Mouse (Mus musculus) midbrain, embryonic 13.5 days (tissue): ENCODE data around the gene Naa11. TPM values are rescaled to one million over a fixed set of nuclear protein-coding genes. Genes with fewer than 3 reads are reported as not detected.

Experiments used
- ATAC-seq: fragments of 200-750 bp; cut with Nextera tagmentation; 2 replicates; pipeline ENCODE4 v1.8.0; 2017; ENCODE audit warnings: mild to moderate bottlenecking, moderate TSS enrichment, moderate library complexity
- H3K27ac ChIP-seq: fragments of 300-500 bp; sonication (generic); 2 replicates; pipeline ENCODE4 v1.5.1; 2015; ENCODE audit warnings: inconsistent platforms, mild to moderate bottlenecking, moderate library complexity
- H3K27me3 ChIP-seq: fragments of 300-500 bp; sonication (generic); 2 replicates; pipeline ENCODE4 v1.6.1; 2015; ENCODE audit warnings: mild to moderate bottlenecking, inconsistent platforms
- H3K36me3 ChIP-seq: fragments of 300-500 bp; sonication (generic); 2 replicates; pipeline ENCODE4 v1.6.1; 2015; ENCODE audit warnings: mild to moderate bottlenecking, inconsistent platforms
- H3K4me1 ChIP-seq: fragments of 300-500 bp; sonication (generic); replicated peaks from 2 replicates; pipeline ENCODE4 v1.6.1; 2015; ENCODE audit warnings: inconsistent platforms
- H3K4me2 ChIP-seq: fragments of 300-500 bp; sonication (generic); replicated peaks from 2 replicates; pipeline ENCODE4 v1.6.1; 2015; ENCODE audit warnings: moderate library complexity, mild to moderate bottlenecking, inconsistent platforms
- H3K4me3 ChIP-seq: fragments of 300-500 bp; sonication (generic); replicated peaks from 2 replicates; pipeline ENCODE4 v1.5.1; 2015; ENCODE audit warnings: mild to moderate bottlenecking, inconsistent platforms
- H3K9ac ChIP-seq: fragments of 300-500 bp; sonication (generic); replicated peaks from 2 replicates; pipeline ENCODE4 v1.6.1; 2015; ENCODE audit warnings: mild to moderate bottlenecking, inconsistent platforms
- H3K9me3 ChIP-seq: fragments of 300-500 bp; sonication (generic); 2 replicates; pipeline ENCODE4 v1.6.1; 2016; ENCODE audit warnings: mild to moderate bottlenecking, inconsistent platforms
- WGBS: fragments of 180-500 bp; shearing (Covaris S2); methylation state at CpG from one replicate; pipeline ENCODE4 v1.1.7; 2015; 5-methylcytosine and 5-hydroxymethylcytosine counted together
- polyA plus RNA-seq: library from polyadenylated mRNA; unstranded; fragments of >200 nt; fragmentation: Nextera tagmentation; extraction: Ambion mirVana; gene quantifications from 2 replicates; pipeline ENCODE4 v1.2.1, GENCODE M21; 2015

The Naa11 gene
- 0.05 and 0.12 TPM in 2 replicates for polyA plus RNA-seq

GRCm38 (mm10) chr5:97392160-97392559, at the start of gene Naa11:
Gene Naa11 (minus strand): TSS chr5:97392379.
- H3K4me3 ChIP-seq: no peak within 1 kb of the TSS
- H3K36me3 ChIP-seq: no peaks in the 10 kb centered on the region
- no peak within 1 kb of the TSS for H3K27ac ChIP-seq
- H3K9ac ChIP-seq: no peak within 1 kb of the TSS
- H3K27me3 ChIP-seq: no peaks in the 10 kb centered on the region
- H3K4me2 ChIP-seq: no peak within 1 kb of the TSS
- no peaks in the 10 kb centered on the region for H3K9me3 ChIP-seq
- no peaks in the 10 kb centered on the region for H3K4me1 ChIP-seq
- 97% methylated on average over 23 of the region's 23 CpGs for WGBS
- ATAC-seq: no peak

DNA sequence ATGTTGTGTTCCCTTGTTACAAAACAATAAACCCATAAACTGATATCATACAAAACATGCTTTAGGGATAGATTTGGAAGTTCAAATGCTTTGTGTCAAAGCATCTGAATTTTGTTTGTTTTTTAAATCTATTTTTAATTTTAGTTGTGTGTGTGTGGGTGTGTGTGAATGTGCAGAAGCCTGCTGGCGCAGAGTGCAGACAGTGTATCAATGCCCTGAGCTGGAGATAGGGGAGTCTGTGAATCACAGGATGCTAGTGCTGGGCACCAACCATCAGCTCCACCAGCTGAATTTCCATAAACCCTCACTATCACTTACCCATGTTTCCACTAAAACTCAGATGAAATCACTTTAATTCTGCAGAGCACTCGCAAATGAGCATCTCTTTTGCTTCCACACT, 40.3 kb upstream of the Naa11 start:
- Histone ChIP-seq H3K27ac (no peak overlapping the region), H3K36me3 (no peaks in the 10 kb centered on the region), H3K9me3 (no peaks in the 10 kb centered on the region), H3K9ac (no peak overlapping the region), H3K4me1 (no peaks in the 10 kb centered on the region), H3K4me2 (no peak overlapping the region), H3K27me3 (no peaks in the 10 kb centered on the region), H3K4me3 (no peak overlapping the region)
- WGBS: 97% methylated on average over 2 of the region's 2 CpGs
- no peak for ATAC-seq

GRCm38 (mm10) chr5:97429976-97430375, 37.8 kb upstream of the Naa11 start:
- no peak for ATAC-seq
- H3K4me2 ChIP-seq: no peak overlapping the region
- H3K9ac ChIP-seq: no peak overlapping the region
- no peaks in the 10 kb centered on the region for H3K27me3 ChIP-seq
- no peaks in the 10 kb centered on the region for H3K4me1 ChIP-seq
- WGBS: 91% methylated on average over 9 of the region's 9 CpGs
- H3K27ac ChIP-seq: no peak overlapping the region
- H3K4me3 ChIP-seq: no peak overlapping the region
- no peaks in the 10 kb centered on the region for H3K9me3 ChIP-seq
- no peaks in the 10 kb centered on the region for H3K36me3 ChIP-seq

- H3K27me3 ChIP-seq: no peaks in the 10 kb centered on the region
- no peak overlapping the region for H3K9ac ChIP-seq
- no peaks in the 10 kb centered on the region for H3K36me3 ChIP-seq
- H3K4me2 ChIP-seq: no peak overlapping the region
- H3K4me1 ChIP-seq: no peaks in the 10 kb centered on the region
- WGBS: 96% methylated on average over 2 of the region's 2 CpGs
- H3K27ac ChIP-seq: no peak overlapping the region
- H3K9me3 ChIP-seq: no peaks in the 10 kb centered on the region
- no peak overlapping the region for H3K4me3 ChIP-seq
- ATAC-seq: no peak
These were observed 29.5 kb upstream of the Naa11 start for GRCm38 (mm10) chr5:97421669-97422068.

- Histone ChIP-seq H3K9ac (no peak overlapping the region), H3K4me3 (no peak overlapping the region), H3K4me2 (no peak overlapping the region), H3K36me3 (no peaks in the 10 kb centered on the region), H3K4me1 (peaks cover 4% of the 10 kb centered on the region; the same call in 1 of the 2 replicates), H3K9me3 (no peaks in the 10 kb centered on the region), H3K27me3 (no peaks in the 10 kb centered on the region), H3K27ac (no peak overlapping the region)
- ATAC-seq: no peak
- WGBS: 76% methylated on average over 2 of the region's 2 CpGs
These were observed 25.0 kb upstream of the Naa11 start for GRCm38 (mm10) chr5:97417185-97417584.

- WGBS: 48% methylated on average over 6 of the region's 6 CpGs
- H3K27me3 ChIP-seq: no peaks in the 10 kb centered on the region
- H3K4me1 ChIP-seq: peaks cover 4% of the 10 kb centered on the region; the same call in 1 of the 2 replicates
- no peak overlapping the region for H3K4me3 ChIP-seq
- H3K9me3 ChIP-seq: no peaks in the 10 kb centered on the region
- no peak overlapping the region for H3K9ac ChIP-seq
- H3K27ac ChIP-seq: no peak overlapping the region
- no peak overlapping the region for H3K4me2 ChIP-seq
- ATAC-seq: peak; percentile 88
- H3K36me3 ChIP-seq: no peaks in the 10 kb centered on the region
These were observed 23.7 kb upstream of the Naa11 start for GRCm38 (mm10) chr5:97415837-97416236.

DNA sequence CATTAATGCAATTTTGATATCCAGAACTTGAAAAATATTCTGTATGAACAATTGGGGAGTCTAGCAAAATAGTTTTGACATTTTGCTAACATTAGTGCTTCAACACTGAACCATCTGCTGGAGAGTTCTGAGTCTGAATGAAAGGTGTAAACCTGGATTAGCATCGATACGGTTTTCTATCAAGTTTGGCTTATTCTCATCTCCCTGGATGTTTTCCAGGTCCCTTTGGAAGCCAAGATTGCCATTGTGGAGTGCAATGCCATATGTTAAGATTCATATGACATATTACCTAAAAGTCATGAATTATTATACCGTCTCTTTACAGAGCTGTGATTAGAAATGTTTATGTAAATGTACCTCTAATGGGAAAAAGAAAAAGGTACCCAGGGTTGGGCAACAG, 21.5 kb upstream of the Naa11 start:
- WGBS: 77% methylated on average over 3 of the region's 3 CpGs
- peaks cover 16% of the 10 kb centered on the region for H3K4me1 ChIP-seq
- no peaks in the 10 kb centered on the region for H3K27me3 ChIP-seq
- H3K36me3 ChIP-seq: no peaks in the 10 kb centered on the region
- no peaks in the 10 kb centered on the region for H3K9me3 ChIP-seq
- no peak overlapping the region for H3K9ac ChIP-seq
- no peak overlapping the region for H3K4me3 ChIP-seq
- ATAC-seq: no peak
- H3K27ac ChIP-seq: no peak overlapping the region
- no peak overlapping the region for H3K4me2 ChIP-seq

- H3K9ac ChIP-seq: no peak overlapping the region
- no peak overlapping the region for H3K4me3 ChIP-seq
- H3K27me3 ChIP-seq: no peaks in the 10 kb centered on the region
- 53% methylated on average over 6 of the region's 6 CpGs for WGBS
- peak overlapping the region; percentile 58 for H3K27ac ChIP-seq
- H3K4me1 ChIP-seq: peaks cover 11% of the 10 kb centered on the region
- no peaks in the 10 kb centered on the region for H3K9me3 ChIP-seq
- H3K4me2 ChIP-seq: no peak overlapping the region
- no peak for ATAC-seq
- H3K36me3 ChIP-seq: no peaks in the 10 kb centered on the region
These were observed 18.0 kb upstream of the Naa11 start for GRCm38 (mm10) chr5:97410190-97410589.

- ATAC-seq: peak; percentile 75
- Histone ChIP-seq H3K9me3 (no peaks in the 10 kb centered on the region), H3K4me2 (no peak overlapping the region), H3K27ac (peak overlapping the region; percentile 42), H3K4me3 (no peak overlapping the region), H3K36me3 (no peaks in the 10 kb centered on the region), H3K27me3 (no peaks in the 10 kb centered on the region), H3K9ac (no peak overlapping the region), H3K4me1 (peaks cover 11% of the 10 kb centered on the region)
- 34% methylated on average over 4 of the region's 4 CpGs for whole genome bisulfite sequencing
These were observed 17.1 kb upstream of the Naa11 start for GRCm38 (mm10) chr5:97409234-97409704.

DNA sequence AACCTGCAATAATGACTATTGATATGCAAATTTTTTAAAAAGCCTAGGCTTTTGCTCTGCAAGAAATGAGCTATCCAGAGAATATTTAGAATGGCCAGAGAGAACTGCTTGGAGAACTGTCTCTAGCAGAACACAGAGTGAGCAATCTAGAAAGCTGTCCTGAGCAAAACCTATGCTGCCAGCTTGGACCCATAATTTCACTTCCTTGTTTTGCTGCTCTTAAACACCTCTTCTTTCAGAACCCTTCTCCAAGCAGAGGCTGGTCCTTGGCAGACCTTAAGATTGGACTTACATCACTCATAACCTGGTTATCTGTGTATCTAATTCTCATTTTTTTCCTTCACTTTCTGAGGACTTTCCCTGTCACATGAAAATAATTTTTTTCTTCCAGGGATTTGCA, 8.9 kb upstream of the Naa11 start:
- no peak for ATAC-seq
- H3K36me3 ChIP-seq: no peaks in the 10 kb centered on the region

GRCm38 (mm10) chr5:97397585-97397984, 5.4 kb upstream of the Naa11 start:
- H3K4me2 ChIP-seq: no peak overlapping the region
- no peak overlapping the region for H3K27ac ChIP-seq
- no peaks in the 10 kb centered on the region for H3K36me3 ChIP-seq
- H3K27me3 ChIP-seq: no peaks in the 10 kb centered on the region
- H3K9me3 ChIP-seq: no peaks in the 10 kb centered on the region
- no peaks in the 10 kb centered on the region for H3K4me1 ChIP-seq
- ATAC-seq: no peak
- no peak overlapping the region for H3K4me3 ChIP-seq
- no peak overlapping the region for H3K9ac ChIP-seq
- WGBS: 97% methylated on average over 4 of the region's 4 CpGs

More for the DNA sequence above, 8.9 kb upstream of the Naa11 start:
- H3K4me2 ChIP-seq: no peak overlapping the region
- no peak overlapping the region for H3K9ac ChIP-seq
- H3K27ac ChIP-seq: no peak overlapping the region
- H3K4me1 ChIP-seq: no peaks in the 10 kb centered on the region
- H3K9me3 ChIP-seq: no peaks in the 10 kb centered on the region
- no peak overlapping the region for H3K4me3 ChIP-seq
- H3K27me3 ChIP-seq: no peaks in the 10 kb centered on the region

DNA sequence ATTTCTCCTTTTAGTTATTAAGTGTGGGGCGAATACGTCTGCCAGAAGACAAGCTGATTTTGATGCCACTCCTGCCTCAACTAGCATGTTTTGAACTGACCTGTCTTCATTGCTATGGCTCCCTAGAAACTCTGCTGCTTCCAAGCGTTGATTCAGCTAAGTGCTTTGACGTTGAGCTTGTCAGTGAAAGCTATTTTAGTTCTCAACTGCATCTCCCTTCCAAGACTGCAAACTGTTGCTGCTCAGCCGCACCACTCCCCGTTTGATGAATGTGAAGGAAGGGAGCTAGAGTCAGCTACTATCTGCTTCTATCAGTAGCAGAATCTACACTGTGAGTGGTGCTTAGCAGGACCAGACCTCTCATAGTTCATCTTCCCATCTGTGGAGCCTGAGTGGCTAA, 4.6 kb downstream of the Naa11 start:
- Histone ChIP-seq H3K4me1 (peaks cover 5% of the 10 kb centered on the region; the same call in 1 of the 2 replicates), H3K27ac (no peak overlapping the region), H3K4me3 (no peak overlapping the region), H3K9ac (no peak overlapping the region), H3K36me3 (no peaks in the 10 kb centered on the region), H3K4me2 (no peak overlapping the region), H3K27me3 (no peaks in the 10 kb centered on the region), H3K9me3 (no peaks in the 10 kb centered on the region)
- ATAC-seq: no peak
- 90% methylated on average over 6 of the region's 6 CpGs for WGBS

DNA sequence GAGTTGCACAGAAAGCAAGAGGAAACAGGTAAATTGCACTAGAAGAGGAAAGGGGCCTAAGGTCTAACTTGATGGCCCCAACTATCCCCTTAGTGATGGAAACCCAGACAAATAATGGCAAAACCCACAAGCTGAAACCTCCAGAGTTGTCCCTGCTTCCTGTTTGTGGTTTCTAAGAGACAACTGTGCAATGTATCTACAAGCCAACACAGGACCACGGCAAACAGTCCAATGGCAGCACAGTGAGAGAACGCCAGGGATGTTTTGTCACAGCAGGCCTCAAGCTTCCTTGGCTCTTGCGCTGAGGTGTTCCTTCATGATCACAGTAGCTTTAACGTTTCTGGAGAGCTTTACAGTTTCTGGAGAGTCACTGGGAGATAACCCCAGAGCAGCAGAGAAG, 7.8 kb downstream of the Naa11 start:
- Histone ChIP-seq H3K4me3 (no peak overlapping the region), H3K4me2 (no peak overlapping the region), H3K27ac (no peak overlapping the region), H3K9ac (no peak overlapping the region), H3K27me3 (no peaks in the 10 kb centered on the region), H3K4me1 (peaks cover 5% of the 10 kb centered on the region; the same call in 1 of the 2 replicates), H3K9me3 (no peaks in the 10 kb centered on the region), H3K36me3 (no peaks in the 10 kb centered on the region)
- 80% methylated on average over 4 of the region's 4 CpGs for WGBS
- ATAC-seq: no peak
